15 mouse cellular contexts compared by ENCODE assay signal in the genomic region with DNA sequence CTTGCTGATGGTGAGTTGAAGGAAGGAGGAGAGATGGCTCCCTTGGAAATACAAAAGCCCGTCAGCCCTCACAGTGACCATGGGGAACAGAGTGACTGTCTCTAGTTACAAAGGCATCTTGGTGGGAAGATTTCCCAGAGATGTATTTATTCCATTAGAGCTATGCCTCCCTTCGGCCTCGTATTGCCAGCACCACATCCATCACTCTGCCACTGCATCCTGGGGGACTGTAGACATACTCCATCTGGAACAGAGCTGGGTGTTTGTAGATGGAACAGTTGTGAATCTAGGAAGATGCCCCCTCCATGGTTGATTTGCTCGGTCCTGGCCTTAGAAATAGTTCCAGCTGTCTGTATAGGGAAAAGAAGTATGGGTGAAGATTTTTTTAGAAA.
"Had no signal": no experiment of that assay in that cellular context is flagged by ENCODE, and none has a peak within 500 bp of the region (broad histone marks: within the 10 kb centered on the region; RNA-seq: fewer than 3 reads in every experiment).

No protein-coding gene starts in this region.

- H3K4me3 ChIP-seq: left cerebral cortex, adult 2 months; limb, embryonic 10.5 days; liver, embryonic 15.5 days; megakaryocyte, embryonic 14.5 days; midbrain, embryonic 12.5 days had no signal

- H3K4me2 ChIP-seq: liver, embryonic 11.5 days; liver, embryonic 15.5 days; midbrain, embryonic 12.5 days had no signal

- H3K9ac ChIP-seq: liver, embryonic 15.5 days; midbrain, embryonic 12.5 days had no signal

- H3K9me3 ChIP-seq: limb, embryonic 10.5 days; liver, embryonic 15.5 days; megakaryocyte, embryonic 14.5 days; midbrain, embryonic 12.5 days had no signal

- H3K36me3 ChIP-seq: limb, embryonic 10.5 days; liver, embryonic 15.5 days; midbrain, embryonic 12.5 days had no signal

- DNase-seq: kidney, adult 8-10 months; kidney, postnatal 25 days; lung, adult 2 months; lung, postnatal 14 days; right cerebral cortex, adult 18-20 months; right cerebral cortex, postnatal 25 days; thymus, postnatal 4 days had no signal

- H3K27me3 ChIP-seq: liver, embryonic 15.5 days; midbrain, embryonic 12.5 days had no signal

- H3K4me1 ChIP-seq: limb, embryonic 10.5 days; liver, embryonic 15.5 days; megakaryocyte, embryonic 14.5 days had no signal

- H3K27ac ChIP-seq: left cerebral cortex, adult 2 months; limb, embryonic 10.5 days; liver, embryonic 15.5 days; macrophage; midbrain, embryonic 12.5 days; stomach, postnatal 0 days had no signal
